Mouse (Mus musculus): ENCODE data around the gene Dnm2. TPM values are rescaled to one million over a fixed set of nuclear protein-coding genes. Genes with fewer than 3 reads are reported as not detected.
A peak's percentile ranks its signal among the peaks of the same experiment; 100 is the strongest.
"Not testable (repeated sequence)": the region's sequence is repeated elsewhere in the genome, so short reads cannot be mapped to it uniquely, and the experiment has no call there.

Dnm2 gene
- polyA plus RNA-seq, 1 experiment from 2014 or later, result 77.7 TPM

GRCm38 (mm10) chr9:21525142-21525936 is 100.6 kb downstream of the Dnm2 start:
- no peaks in the 10 kb centered on the region for H3K27me3 ChIP-seq (replicated peaks; ENCODE audit: control insufficient read depth, insufficient read depth, low read length)
- H3K9ac ChIP-seq (ENCODE audit: low read depth, low read length), result no peak overlapping the region
- H3K4me3 ChIP-seq (ENCODE audit: low read length), result no peak overlapping the region
- H3K36me3 ChIP-seq (ENCODE audit: control insufficient read depth, insufficient read depth, low read length), result no peaks in the 10 kb centered on the region
- 73% methylated on average over 7 of the region's 7 CpGs for WGBS
- no peak overlapping the region for H3K27ac ChIP-seq (ENCODE audit: low read length)
- no peaks in the 10 kb centered on the region for H3K4me1 ChIP-seq (ENCODE audit: control insufficient read depth, insufficient read depth, low read length)
- no peak for ATAC-seq
- no peak overlapping the region for H3K4me2 ChIP-seq (ENCODE audit: low read depth, low read length)
- no peaks in the 10 kb centered on the region for H3K9me3 ChIP-seq (ENCODE audit: control insufficient read depth, low read length)

GRCm38 (mm10) chr9:21525937-21526633 is 101.4 kb downstream of the Dnm2 start, which contains the start of gene AB124611:
TSS of gene AB124611 (plus strand) at chr9:21526176.
- Histone ChIP-seq H3K4me3 (ENCODE audit: low read length) (no peak within 1 kb of the TSS), H3K9ac (ENCODE audit: low read depth, low read length) (peak within 1 kb of the TSS; percentile 24; the same call in 1 of the 2 replicates), H3K36me3 (ENCODE audit: control insufficient read depth, insufficient read depth, low read length) (no peaks in the 10 kb centered on the region), H3K27ac (ENCODE audit: low read length) (no peak within 1 kb of the TSS), H3K4me2 (ENCODE audit: low read depth, low read length) (no peak within 1 kb of the TSS), H3K4me1 (ENCODE audit: control insufficient read depth, insufficient read depth, low read length) (no peaks in the 10 kb centered on the region), H3K9me3 (ENCODE audit: control insufficient read depth, low read length) (no peaks in the 10 kb centered on the region), H3K27me3 (replicated peaks; ENCODE audit: control insufficient read depth, insufficient read depth, low read length) (no peaks in the 10 kb centered on the region)
- WGBS, result 58% methylated on average over 14 of the region's 14 CpGs
- no peak for ATAC-seq

- Histone ChIP-seq H3K9ac (ENCODE audit: low read depth, low read length) (0 out of 2 replicates have a peak overlapping the region, but pooled peaks have one; percentile 24), H3K4me2 (ENCODE audit: low read depth, low read length) (no peak overlapping the region), H3K4me1 (ENCODE audit: control insufficient read depth, insufficient read depth, low read length) (no peaks in the 10 kb centered on the region), H3K27me3 (replicated peaks; ENCODE audit: control insufficient read depth, insufficient read depth, low read length) (no peaks in the 10 kb centered on the region), H3K4me3 (ENCODE audit: low read length) (no peak overlapping the region), H3K9me3 (ENCODE audit: control insufficient read depth, low read length) (no peaks in the 10 kb centered on the region), H3K27ac (ENCODE audit: low read length) (no peak overlapping the region), H3K36me3 (ENCODE audit: control insufficient read depth, insufficient read depth, low read length) (no peaks in the 10 kb centered on the region)
- WGBS, result 71% methylated on average over 3 of the region's 3 CpGs
- no peak for ATAC-seq
These were observed 101.9 kb downstream of the Dnm2 start for GRCm38 (mm10) chr9:21526634-21526944.

- 97% methylated on average over 2 of the region's 2 CpGs for WGBS
- no peak overlapping the region for H3K9ac ChIP-seq (ENCODE audit: low read depth, low read length)
- ATAC-seq, result no peak
- H3K36me3 ChIP-seq (ENCODE audit: control insufficient read depth, insufficient read depth, low read length), result no peaks in the 10 kb centered on the region
- no peaks in the 10 kb centered on the region for H3K27me3 ChIP-seq (replicated peaks; ENCODE audit: control insufficient read depth, insufficient read depth, low read length)
- H3K4me3 ChIP-seq (ENCODE audit: low read length), result no peak overlapping the region
- H3K27ac ChIP-seq (ENCODE audit: low read length), result no peak overlapping the region
- H3K4me1 ChIP-seq (ENCODE audit: control insufficient read depth, insufficient read depth, low read length), result no peaks in the 10 kb centered on the region
- H3K9me3 ChIP-seq (ENCODE audit: control insufficient read depth, low read length), result no peaks in the 10 kb centered on the region
- H3K4me2 ChIP-seq (ENCODE audit: low read depth, low read length), result no peak overlapping the region
These were observed 102.5 kb downstream of the Dnm2 start for GRCm38 (mm10) chr9:21527100-21527801.

- WGBS, result 69% methylated on average over 1 of the region's 1 CpGs
- Histone ChIP-seq H3K4me1 (ENCODE audit: control insufficient read depth, insufficient read depth, low read length) (no peaks in the 10 kb centered on the region), H3K9me3 (ENCODE audit: control insufficient read depth, low read length) (no peaks in the 10 kb centered on the region), H3K27ac (ENCODE audit: low read length) (no peak overlapping the region), H3K4me3 (ENCODE audit: low read length) (no peak overlapping the region), H3K9ac (ENCODE audit: low read depth, low read length) (no peak overlapping the region), H3K36me3 (ENCODE audit: control insufficient read depth, insufficient read depth, low read length) (no peaks in the 10 kb centered on the region), H3K4me2 (ENCODE audit: low read depth, low read length) (no peak overlapping the region), H3K27me3 (replicated peaks; ENCODE audit: control insufficient read depth, insufficient read depth, low read length) (no peaks in the 10 kb centered on the region)
- ATAC-seq, result no peak
These were observed 103.2 kb downstream of the Dnm2 start for GRCm38 (mm10) chr9:21527917-21528324.

- H3K4me1 ChIP-seq (ENCODE audit: control insufficient read depth, insufficient read depth, low read length), result no peaks in the 10 kb centered on the region
- H3K27me3 ChIP-seq (replicated peaks; ENCODE audit: control insufficient read depth, insufficient read depth, low read length), result no peaks in the 10 kb centered on the region
- H3K9me3 ChIP-seq (ENCODE audit: control insufficient read depth, low read length), result no peaks in the 10 kb centered on the region
- H3K4me3 ChIP-seq (ENCODE audit: low read length), result no peak overlapping the region
- WGBS, result 93% methylated on average over 14 of the region's 14 CpGs
- H3K9ac ChIP-seq (ENCODE audit: low read depth, low read length), result no peak overlapping the region
- no peak for ATAC-seq
- H3K4me2 ChIP-seq (ENCODE audit: low read depth, low read length), result no peak overlapping the region
- H3K36me3 ChIP-seq (ENCODE audit: control insufficient read depth, insufficient read depth, low read length), result no peaks in the 10 kb centered on the region
- H3K27ac ChIP-seq (ENCODE audit: low read length), result no peak overlapping the region
These were observed 111.8 kb downstream of the Dnm2 start for GRCm38 (mm10) chr9:21536501-21536900.

GRCm38 (mm10) chr9:21537009-21537408 is 112.3 kb downstream of the Dnm2 start:
- 76% methylated on average over 4 of the region's 4 CpGs for WGBS
- H3K36me3 ChIP-seq (ENCODE audit: control insufficient read depth, insufficient read depth, low read length), result no peaks in the 10 kb centered on the region
- H3K9ac ChIP-seq (ENCODE audit: low read depth, low read length), result no peak overlapping the region

GRCm38 (mm10) chr9:21539981-21540753 is 115.5 kb downstream of the Dnm2 start:
- no peak overlapping the region for H3K27ac ChIP-seq (ENCODE audit: low read length)
- no peak overlapping the region for H3K9ac ChIP-seq (ENCODE audit: low read depth, low read length)
- H3K27me3 ChIP-seq (replicated peaks; ENCODE audit: control insufficient read depth, insufficient read depth, low read length), result no peaks in the 10 kb centered on the region
- no peak overlapping the region for H3K4me2 ChIP-seq (ENCODE audit: low read depth, low read length)
- H3K4me1 ChIP-seq (ENCODE audit: control insufficient read depth, insufficient read depth, low read length), result peaks cover 4% of the 10 kb centered on the region; the same call in 1 of the 2 replicates
- H3K9me3 ChIP-seq (ENCODE audit: control insufficient read depth, low read length), result no peaks in the 10 kb centered on the region
- H3K36me3 ChIP-seq (ENCODE audit: control insufficient read depth, insufficient read depth, low read length), result no peaks in the 10 kb centered on the region
- WGBS, result 70% methylated on average over 7 of the region's 7 CpGs
- ATAC-seq, result no peak
- H3K4me3 ChIP-seq (ENCODE audit: low read length), result no peak overlapping the region

More at GRCm38 (mm10) chr9:21537009-21537408, 112.3 kb downstream of the Dnm2 start:
- Histone ChIP-seq H3K4me2 (ENCODE audit: low read depth, low read length) (no peak overlapping the region), H3K4me3 (ENCODE audit: low read length) (no peak overlapping the region), H3K9me3 (ENCODE audit: control insufficient read depth, low read length) (no peaks in the 10 kb centered on the region), H3K4me1 (ENCODE audit: control insufficient read depth, insufficient read depth, low read length) (no peaks in the 10 kb centered on the region), H3K27ac (ENCODE audit: low read length) (no peak overlapping the region), H3K27me3 (replicated peaks; ENCODE audit: control insufficient read depth, insufficient read depth, low read length) (no peaks in the 10 kb centered on the region)
- no peak for ATAC-seq

GRCm38 (mm10) chr9:21542001-21542400 is 117.3 kb downstream of the Dnm2 start:
- H3K9me3 ChIP-seq (ENCODE audit: control insufficient read depth, low read length); H3K9ac ChIP-seq (ENCODE audit: low read depth, low read length); H3K27me3 ChIP-seq (replicated peaks; ENCODE audit: control insufficient read depth, insufficient read depth, low read length); H3K36me3 ChIP-seq (ENCODE audit: control insufficient read depth, insufficient read depth, low read length); H3K4me2 ChIP-seq (ENCODE audit: low read depth, low read length); H3K4me1 ChIP-seq (ENCODE audit: control insufficient read depth, insufficient read depth, low read length); ATAC-seq; H3K4me3 ChIP-seq (ENCODE audit: low read length); H3K27ac ChIP-seq (ENCODE audit: low read length): not testable (repeated sequence)
- 93% methylated on average over 2 of the region's 2 CpGs for WGBS

Measured in intestine, embryonic 16.5 days (tissue).